Mouse (Mus musculus) bone marrow, adult 2 months (tissue): Measurements from ENCODE around the gene Cacna1d. TPM values are rescaled to one million over a fixed set of nuclear protein-coding genes. Genes with fewer than 3 reads are reported as not detected.

Experiments used
- H3K27ac ChIP-seq: fragments of 200-500 bp; 2 replicates; pipeline ENCODE4 v1.5.1; 2012; ENCODE audit warnings: low read depth, mild to moderate bottlenecking, control low read depth, inconsistent platforms, low read length; ENCODE audit not compliant: control insufficient read depth, poor library complexity, insufficient read depth
- H3K4me1 ChIP-seq: fragments of 200-500 bp; 2 replicates; pipeline ENCODE4 v1.6.1; 2011; ENCODE audit warnings: low read length; ENCODE audit not compliant: control insufficient read depth, insufficient read depth
- H3K4me3 ChIP-seq: fragments of 200-500 bp; replicated peaks from 2 replicates; pipeline ENCODE3; 2011; ENCODE audit warnings: mild to moderate bottlenecking, low read depth, low read length, control low read depth; ENCODE audit not compliant: control insufficient read depth
- CTCF ChIP-seq: fragments of 200-500 bp; IDR thresholded peaks from 2 replicates; pipeline ENCODE4 v1.5.1; 2011; ENCODE audit warnings: low read length, control low read depth; ENCODE audit not compliant: control insufficient read depth, insufficient read depth
- POLR2A ChIP-seq: fragments of 200-500 bp; IDR thresholded peaks from 2 replicates; pipeline ENCODE4 v1.6.1; 2011; ENCODE audit warnings: low read depth, mild to moderate bottlenecking, control low read depth, low read length, borderline replicate concordance; ENCODE audit not compliant: control insufficient read depth
- WGBS: fragments of 180-500 bp; shearing (Covaris S2); methylation state at CpG from one replicate; pipeline ENCODE4 v1.1.7; 2018; 5-methylcytosine and 5-hydroxymethylcytosine counted together
- polyA plus RNA-seq: library from polyadenylated mRNA; stranded (reverse); fragments of >200 nt; gene quantifications from 2 replicates; pipeline ENCODE4 v1.2.4, GENCODE M21; 2011; ENCODE audit warnings: low replicate concordance; ENCODE audit not compliant: missing spikeins, insufficient read depth, insufficient read length

The Cacna1d gene
- polyA plus RNA-seq, 1 experiment: 1.7 TPM

DNA sequence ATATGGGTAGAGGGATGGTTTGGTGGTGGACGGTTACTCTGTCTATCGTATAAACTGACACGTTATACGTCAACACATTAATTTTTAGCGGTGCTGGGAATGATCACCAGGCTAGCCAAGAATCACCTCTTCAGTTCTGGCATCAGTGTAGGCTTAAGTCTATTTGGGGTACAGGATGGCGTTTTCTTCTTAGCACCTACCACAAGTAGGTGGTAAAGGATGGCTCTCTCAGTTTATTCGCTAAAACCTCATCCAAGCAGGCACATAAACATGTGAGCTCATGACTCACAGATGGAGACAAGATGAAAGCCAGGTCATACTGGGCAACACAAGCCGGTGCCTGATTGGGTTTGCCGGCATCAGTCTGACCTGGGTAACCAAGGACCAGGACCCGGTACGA, 193.8 kb downstream of the Cacna1d start:
- TF ChIP-seq POLR2A (no peak), CTCF (no peak)
- Histone ChIP-seq H3K27ac (no peak overlapping the region), H3K4me1 (no peaks in the 10 kb centered on the region), H3K4me3 (no peak overlapping the region)
- 89% methylated on average over 11 of the region's 11 CpGs for WGBS

DNA sequence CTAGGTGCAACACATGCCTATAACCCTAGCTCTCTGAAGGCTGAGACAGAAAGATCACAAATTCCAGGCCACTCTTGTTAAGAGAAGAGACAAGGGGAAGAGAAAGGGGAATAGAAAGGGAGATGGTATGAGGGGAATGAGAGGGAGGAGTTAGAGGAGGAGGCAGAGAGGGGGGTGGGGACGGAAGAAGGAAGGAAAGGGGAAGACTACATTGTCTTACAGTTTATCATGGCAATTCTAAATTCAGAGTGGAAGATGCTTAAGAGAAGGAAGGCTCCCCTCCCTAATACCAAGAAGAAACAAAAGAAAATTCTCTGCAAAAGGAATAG, 199.2 kb downstream of the Cacna1d start:
- TF ChIP-seq CTCF (no peak), POLR2A (no peak)
- Histone ChIP-seq H3K4me1 (no peaks in the 10 kb centered on the region), H3K27ac (no peak overlapping the region), H3K4me3 (no peak overlapping the region)
- 25% methylated on average over 1 of the region's 1 CpGs for WGBS

DNA sequence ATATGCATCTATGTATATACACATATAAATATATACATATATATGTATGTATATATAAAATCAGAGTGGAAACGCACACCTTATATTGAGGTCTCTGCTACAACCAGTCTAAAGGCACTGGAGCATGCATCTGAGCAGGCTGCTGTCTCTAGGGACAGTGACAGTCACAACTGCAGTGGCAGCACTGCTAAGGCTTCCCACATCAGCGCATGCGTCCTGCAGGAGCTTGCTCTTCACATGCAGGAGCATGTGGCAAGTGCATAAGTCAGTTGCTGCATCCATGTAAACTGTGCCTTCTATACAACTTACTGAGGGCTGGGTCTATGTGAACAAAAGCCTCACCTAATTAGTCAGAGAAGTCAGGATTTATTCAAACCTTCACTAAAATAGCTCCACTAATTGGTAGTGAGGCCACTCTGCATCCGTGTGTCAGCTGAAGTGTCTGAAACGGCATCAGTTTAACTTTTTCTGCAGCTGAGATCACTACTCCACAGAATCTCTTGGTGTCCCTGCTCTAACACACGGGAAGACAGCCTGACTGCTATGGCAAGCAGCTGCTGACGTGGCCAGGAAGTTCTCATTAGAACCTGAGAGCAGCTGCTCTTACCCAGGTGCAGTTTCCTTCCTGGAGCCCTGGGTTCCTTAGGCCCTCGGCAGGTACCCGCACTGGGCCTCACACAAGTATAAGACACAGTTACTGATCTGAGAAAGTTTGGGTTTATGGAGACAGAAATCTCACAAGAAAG, 199.7 kb downstream of the Cacna1d start:
- no peak overlapping the region for H3K27ac ChIP-seq
- no peaks in the 10 kb centered on the region for H3K4me1 ChIP-seq
- 35% methylated on average over 9 of the region's 9 CpGs for WGBS
- H3K4me3 ChIP-seq: no peak overlapping the region
- TF ChIP-seq CTCF (no peak), POLR2A (no peak)

DNA sequence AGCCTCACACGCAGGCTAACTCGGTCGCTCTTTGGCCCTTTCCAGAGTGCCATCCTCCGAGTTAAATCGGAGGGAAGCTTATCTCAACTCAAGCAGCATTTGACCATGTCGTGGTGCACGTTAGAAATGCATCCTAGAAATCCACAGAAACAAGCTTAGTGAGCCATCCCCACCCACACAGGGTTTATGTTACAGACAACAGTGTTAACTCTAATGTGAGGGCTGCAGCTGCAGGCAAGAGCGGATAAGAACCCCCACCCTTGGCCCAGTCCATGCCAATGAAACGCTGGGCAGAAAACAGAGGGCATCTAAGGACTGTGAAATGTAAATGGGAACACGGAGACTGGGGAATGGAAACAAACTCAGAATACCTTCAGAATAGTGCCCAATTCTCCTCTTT, 206.8 kb downstream of the Cacna1d start:
- WGBS: 78% methylated on average over 10 of the region's 10 CpGs
- H3K4me1 ChIP-seq: no peaks in the 10 kb centered on the region
- TF ChIP-seq CTCF: no peak
- TF ChIP-seq POLR2A: no peak
- no peak overlapping the region for H3K27ac ChIP-seq
- no peak overlapping the region for H3K4me3 ChIP-seq

DNA sequence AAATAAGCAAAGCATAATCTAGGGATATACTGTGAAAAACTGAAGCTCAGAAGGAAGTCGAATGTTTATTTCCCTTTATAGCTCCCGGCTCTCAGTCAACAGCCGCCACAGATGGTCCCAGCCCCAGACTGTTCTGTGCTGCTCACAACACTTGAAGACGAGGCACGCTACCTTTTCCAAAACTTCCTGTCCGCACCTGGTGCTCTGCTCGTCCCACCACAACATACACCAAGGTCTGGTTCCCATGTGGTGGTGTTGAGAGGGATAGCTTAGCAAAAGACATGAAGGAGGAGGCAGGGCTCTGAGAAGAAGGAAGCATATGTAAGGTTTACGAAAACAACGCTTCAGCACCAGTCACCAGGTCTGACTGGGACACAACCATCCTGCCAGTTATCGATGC, 207.2 kb downstream of the Cacna1d start:
- TF ChIP-seq POLR2A (no peak), CTCF (no peak)
- Histone ChIP-seq H3K4me1 (no peaks in the 10 kb centered on the region), H3K4me3 (no peak overlapping the region), H3K27ac (no peak overlapping the region)
- WGBS: 38% methylated on average over 10 of the region's 10 CpGs

DNA sequence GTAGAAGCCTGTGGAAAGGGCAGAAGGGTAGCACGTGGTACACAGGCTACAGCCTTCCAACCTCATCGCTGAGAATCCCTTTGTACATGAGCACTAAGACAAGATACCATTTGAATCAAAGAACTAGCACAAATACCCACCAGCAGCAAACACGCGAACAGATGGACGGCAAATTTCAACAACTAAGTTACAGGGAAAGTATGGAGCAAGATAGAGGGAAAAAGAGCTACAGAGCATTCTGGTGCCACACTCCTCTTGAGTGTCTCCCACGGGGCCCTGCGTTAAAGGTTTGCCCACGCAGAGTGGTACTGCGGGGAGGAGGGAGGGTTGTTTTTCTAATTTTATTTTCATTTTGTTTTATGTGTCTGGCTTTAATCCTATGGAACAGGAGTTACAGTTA, 215.7 kb downstream of the Cacna1d start:
- WGBS: 84% methylated on average over 9 of the region's 9 CpGs
- H3K4me1 ChIP-seq: no peaks in the 10 kb centered on the region
- no peak overlapping the region for H3K4me3 ChIP-seq
- no peak for TF ChIP-seq CTCF
- TF ChIP-seq POLR2A: no peak
- H3K27ac ChIP-seq: no peak overlapping the region

DNA sequence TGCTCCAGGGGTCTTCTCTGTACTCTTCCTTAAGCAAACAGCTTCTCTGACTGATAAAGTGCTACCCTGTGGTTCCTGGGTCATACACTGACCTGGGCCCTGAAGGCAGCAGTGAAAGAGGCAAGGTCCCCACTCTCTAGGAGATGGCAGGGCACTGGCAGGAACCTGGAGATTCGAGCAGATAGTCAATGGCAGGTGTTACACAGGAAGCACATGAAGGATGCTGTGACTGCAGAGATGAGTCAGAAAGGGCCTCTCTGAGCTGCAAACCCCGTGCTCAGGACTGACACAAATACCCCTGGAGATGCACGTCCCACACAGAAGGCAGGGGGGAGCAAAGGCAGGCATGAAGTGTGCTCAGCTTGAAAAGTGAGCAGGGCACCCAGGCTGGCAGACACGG, 218.3 kb downstream of the Cacna1d start:
- 63% methylated on average over 4 of the region's 4 CpGs for WGBS
- no peaks in the 10 kb centered on the region for H3K4me1 ChIP-seq
- no peak overlapping the region for H3K4me3 ChIP-seq
- TF ChIP-seq CTCF: no peak
- no peak overlapping the region for H3K27ac ChIP-seq

DNA sequence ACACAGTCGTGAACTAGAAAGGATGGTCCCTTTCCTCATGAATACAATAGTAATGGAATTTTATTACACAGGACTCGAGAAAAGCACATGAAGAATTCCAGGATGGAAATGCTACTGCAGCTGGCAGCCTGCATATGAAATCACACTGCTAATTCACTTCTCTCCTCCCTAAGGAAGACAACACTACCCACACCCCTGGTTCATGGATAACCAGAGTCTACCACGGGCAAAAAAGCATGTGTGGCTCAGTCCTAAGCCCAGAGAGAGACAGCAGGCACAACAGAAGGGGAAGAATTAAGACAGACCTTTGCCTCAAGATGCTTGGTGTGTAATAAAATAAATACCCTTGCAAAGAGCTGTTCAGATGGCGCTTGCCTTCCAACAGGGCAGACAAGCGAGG, 218.7 kb downstream of the Cacna1d start:
- WGBS: 74% methylated on average over 5 of the region's 5 CpGs
- TF ChIP-seq CTCF (no peak), POLR2A (no peak)
- H3K27ac ChIP-seq: no peak overlapping the region

DNA sequence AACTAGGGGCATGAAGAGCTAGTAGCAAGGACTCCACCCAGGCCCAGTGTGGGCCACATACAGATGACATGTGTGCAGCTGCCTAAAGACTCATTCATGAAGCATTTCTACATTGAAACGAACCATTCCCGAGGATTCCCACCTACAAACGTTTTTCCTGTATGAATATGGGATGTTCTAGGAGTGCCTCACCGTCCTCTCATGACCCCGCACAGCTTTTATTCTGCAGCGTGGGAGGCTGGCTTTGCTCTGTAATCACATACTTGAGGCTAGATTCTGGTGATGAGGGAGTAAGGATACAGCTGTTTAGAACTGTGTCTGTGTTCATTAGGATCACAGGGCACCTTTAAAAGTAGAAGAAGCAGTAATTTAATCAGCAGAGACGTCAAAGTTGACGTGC, 219.4 kb downstream of the Cacna1d start:
- Histone ChIP-seq H3K4me3 (no peak overlapping the region), H3K4me1 (no peaks in the 10 kb centered on the region), H3K27ac (no peak overlapping the region)
- TF ChIP-seq CTCF: no peak
- no peak for TF ChIP-seq POLR2A
- 81% methylated on average over 8 of the region's 8 CpGs for WGBS

More for the DNA sequence above, 218.7 kb downstream of the Cacna1d start:
- H3K4me3 ChIP-seq: no peak overlapping the region
- H3K4me1 ChIP-seq: no peaks in the 10 kb centered on the region
